Mouse (Mus musculus) neural tube, embryonic 13.5 days (tissue): ENCODE measurements around the gene Sptssa. TPM values are rescaled to one million over a fixed set of nuclear protein-coding genes. Genes with fewer than 3 reads are reported as not detected.

ENCODE experiments used
- ATAC-seq: fragments of 200-750 bp; cut with Nextera tagmentation; 2 replicates; pipeline ENCODE4 v1.8.0; 2017; ENCODE audit warnings: low read depth, mild to moderate bottlenecking, moderate TSS enrichment, moderate library complexity
- H3K27ac ChIP-seq: fragments of 300-500 bp; sonication (generic); replicated peaks from 2 replicates; pipeline ENCODE4 v1.5.1; 2015; ENCODE audit warnings: moderate library complexity, mild to moderate bottlenecking, inconsistent platforms
- H3K27me3 ChIP-seq: fragments of 300-500 bp; sonication (generic); 2 replicates; pipeline ENCODE4 v1.6.1; 2015; ENCODE audit warnings: mild to moderate bottlenecking, inconsistent platforms
- H3K36me3 ChIP-seq: fragments of 300-500 bp; sonication (generic); 2 replicates; pipeline ENCODE4 v1.6.1; 2015; ENCODE audit warnings: mild to moderate bottlenecking, inconsistent platforms
- H3K4me1 ChIP-seq: fragments of 300-500 bp; sonication (generic); replicated peaks from 2 replicates; pipeline ENCODE4 v1.6.1; 2015; ENCODE audit warnings: inconsistent platforms
- H3K4me2 ChIP-seq: fragments of 300-500 bp; sonication (generic); 2 replicates; pipeline ENCODE4 v1.6.1; 2015; ENCODE audit warnings: inconsistent platforms, mild to moderate bottlenecking, moderate library complexity
- H3K4me3 ChIP-seq: fragments of 300-500 bp; sonication (generic); 2 replicates; pipeline ENCODE4 v1.5.1; 2015; ENCODE audit warnings: mild to moderate bottlenecking, inconsistent platforms
- H3K9ac ChIP-seq: fragments of 300-500 bp; sonication (generic); 2 replicates; pipeline ENCODE4 v1.6.1; 2015; ENCODE audit warnings: moderate library complexity, mild to moderate bottlenecking, inconsistent platforms
- H3K9me3 ChIP-seq: fragments of 300-500 bp; sonication (generic); 2 replicates; pipeline ENCODE4 v1.6.1; 2016; ENCODE audit warnings: inconsistent platforms
- WGBS: fragments of 180-500 bp; shearing (Covaris S2); methylation state at CpG from one replicate; pipeline ENCODE4 v1.1.7; 2015; 5-methylcytosine and 5-hydroxymethylcytosine counted together
- polyA plus RNA-seq: library from polyadenylated mRNA; unstranded; fragments of >200 nt; fragmentation: Nextera tagmentation; extraction: Ambion mirVana; gene quantifications from 2 replicates; pipeline ENCODE4 v1.2.1, GENCODE M21; 2015

The Sptssa gene
- polyA plus RNA-seq, 1 experiment from 2014 or later = 203 TPM

- 85% methylated on average over 12 of the region's 12 CpGs for WGBS
- no peaks in the 10 kb centered on the region for H3K27me3 ChIP-seq
- no peak for ATAC-seq
- H3K36me3 ChIP-seq = peaks cover 5% of the 10 kb centered on the region; the same call in 1 of the 2 replicates
- H3K9ac ChIP-seq = no peak overlapping the region
- no peak overlapping the region for H3K27ac ChIP-seq
- no peaks in the 10 kb centered on the region for H3K9me3 ChIP-seq
- 0 out of 2 replicates have a peak overlapping the region, but pooled peaks have one; percentile 12 for H3K4me2 ChIP-seq
- H3K4me3 ChIP-seq = no peak overlapping the region
- peaks cover 53% of the 10 kb centered on the region for H3K4me1 ChIP-seq
These were observed 4.0 kb downstream of the Sptssa start for GRCm38 (mm10) chr12:54652346-54652745.

GRCm38 (mm10) chr12:54651820-54652219 is 4.6 kb downstream of the Sptssa start:
- H3K9me3 ChIP-seq = no peaks in the 10 kb centered on the region
- 40% methylated on average over 8 of the region's 8 CpGs for WGBS
- H3K27ac ChIP-seq = no peak overlapping the region
- H3K9ac ChIP-seq = no peak overlapping the region
- H3K4me3 ChIP-seq = no peak overlapping the region
- H3K4me1 ChIP-seq = peaks cover 48% of the 10 kb centered on the region
- no peak for ATAC-seq
- H3K27me3 ChIP-seq = no peaks in the 10 kb centered on the region
- 0 out of 2 replicates have a peak overlapping the region, but pooled peaks have one; percentile 12 for H3K4me2 ChIP-seq
- peaks cover 8% of the 10 kb centered on the region; the same call in 1 of the 2 replicates for H3K36me3 ChIP-seq

GRCm38 (mm10) chr12:54651158-54651557 is 5.2 kb downstream of the Sptssa start:
- peaks cover 11% of the 10 kb centered on the region; the same call in 1 of the 2 replicates for H3K36me3 ChIP-seq
- H3K9me3 ChIP-seq = no peaks in the 10 kb centered on the region
- H3K27me3 ChIP-seq = no peaks in the 10 kb centered on the region
- peaks cover 47% of the 10 kb centered on the region for H3K4me1 ChIP-seq
- no peak overlapping the region for H3K27ac ChIP-seq
- WGBS = 4% methylated on average over 1 of the region's 1 CpGs
- no peak overlapping the region for H3K4me2 ChIP-seq
- no peak overlapping the region for H3K9ac ChIP-seq
- peak; percentile 49; the same call in 1 of the 2 replicates for ATAC-seq
- no peak overlapping the region for H3K4me3 ChIP-seq

GRCm38 (mm10) chr12:54644947-54645346 is 11.4 kb downstream of the Sptssa start:
- H3K4me1 ChIP-seq = no peaks in the 10 kb centered on the region
- ATAC-seq = no peak
- H3K9ac ChIP-seq = no peak overlapping the region
- H3K27me3 ChIP-seq = no peaks in the 10 kb centered on the region
- H3K27ac ChIP-seq = no peak overlapping the region
- 67% methylated on average over 2 of the region's 2 CpGs for WGBS
- H3K9me3 ChIP-seq = no peaks in the 10 kb centered on the region
- no peak overlapping the region for H3K4me2 ChIP-seq
- H3K36me3 ChIP-seq = peaks cover 11% of the 10 kb centered on the region; the same call in 1 of the 2 replicates
- H3K4me3 ChIP-seq = no peak overlapping the region

- Histone ChIP-seq H3K9ac (no peak overlapping the region), H3K4me1 (no peaks in the 10 kb centered on the region), H3K4me2 (no peak overlapping the region), H3K36me3 (peaks cover 11% of the 10 kb centered on the region; the same call in 1 of the 2 replicates), H3K9me3 (no peaks in the 10 kb centered on the region), H3K27me3 (no peaks in the 10 kb centered on the region), H3K4me3 (no peak overlapping the region), H3K27ac (no peak overlapping the region)
- ATAC-seq = no peak
- 73% methylated on average over 5 of the region's 5 CpGs for WGBS
These were observed 13.0 kb downstream of the Sptssa start for GRCm38 (mm10) chr12:54643320-54643892.

- no peaks in the 10 kb centered on the region for H3K9me3 ChIP-seq
- no peak overlapping the region for H3K4me2 ChIP-seq
- no peak for ATAC-seq
- no peak overlapping the region for H3K4me3 ChIP-seq
- WGBS = 99% methylated on average over 4 of the region's 4 CpGs
- H3K4me1 ChIP-seq = no peaks in the 10 kb centered on the region
- no peak overlapping the region for H3K9ac ChIP-seq
- H3K27me3 ChIP-seq = no peaks in the 10 kb centered on the region
- H3K27ac ChIP-seq = no peak overlapping the region
- peaks cover 3% of the 10 kb centered on the region; the same call in 1 of the 2 replicates for H3K36me3 ChIP-seq
These were observed 15.0 kb downstream of the Sptssa start for GRCm38 (mm10) chr12:54641374-54641773.

- Histone ChIP-seq H3K36me3 (no peaks in the 10 kb centered on the region), H3K27me3 (no peaks in the 10 kb centered on the region), H3K4me2 (no peak overlapping the region), H3K4me3 (no peak overlapping the region), H3K27ac (no peak overlapping the region), H3K4me1 (no peaks in the 10 kb centered on the region), H3K9ac (no peak overlapping the region), H3K9me3 (no peaks in the 10 kb centered on the region)
- WGBS = 91% methylated on average over 6 of the region's 6 CpGs
- no peak for ATAC-seq
These were observed 16.1 kb downstream of the Sptssa start for GRCm38 (mm10) chr12:54640259-54640658.

- Histone ChIP-seq H3K27ac (no peak overlapping the region), H3K9ac (no peak overlapping the region), H3K9me3 (no peaks in the 10 kb centered on the region), H3K4me2 (no peak overlapping the region), H3K27me3 (no peaks in the 10 kb centered on the region), H3K4me3 (no peak overlapping the region), H3K4me1 (no peaks in the 10 kb centered on the region), H3K36me3 (no peaks in the 10 kb centered on the region)
- no peak for ATAC-seq
- 85% methylated on average over 1 of the region's 1 CpGs for WGBS
These were observed 19.3 kb downstream of the Sptssa start for GRCm38 (mm10) chr12:54637033-54637432.

- H3K4me2 ChIP-seq = no peak overlapping the region
- H3K27me3 ChIP-seq = no peaks in the 10 kb centered on the region
- ATAC-seq = no peak
- H3K9me3 ChIP-seq = no peaks in the 10 kb centered on the region
- H3K27ac ChIP-seq = no peak overlapping the region
- H3K4me1 ChIP-seq = no peaks in the 10 kb centered on the region
- no peak overlapping the region for H3K4me3 ChIP-seq
- 64% methylated on average over 2 of the region's 2 CpGs for WGBS
- H3K36me3 ChIP-seq = no peaks in the 10 kb centered on the region
- H3K9ac ChIP-seq = no peak overlapping the region
These were observed 24.2 kb downstream of the Sptssa start for GRCm38 (mm10) chr12:54632141-54632540.

GRCm38 (mm10) chr12:54621942-54622341 is 34.4 kb downstream of the Sptssa start:
- 97% methylated on average over 2 of the region's 2 CpGs for WGBS
- Histone ChIP-seq H3K9ac (no peak overlapping the region), H3K27ac (no peak overlapping the region), H3K27me3 (no peaks in the 10 kb centered on the region), H3K4me3 (no peak overlapping the region), H3K4me1 (no peaks in the 10 kb centered on the region), H3K4me2 (no peak overlapping the region), H3K9me3 (0 out of 2 replicates have a peak, but pooled peaks cover 3% of the 10 kb centered on the region), H3K36me3 (no peaks in the 10 kb centered on the region)
- ATAC-seq = no peak

- Histone ChIP-seq H3K4me2 (no peak overlapping the region), H3K4me3 (no peak overlapping the region), H3K4me1 (no peaks in the 10 kb centered on the region), H3K36me3 (no peaks in the 10 kb centered on the region), H3K9me3 (0 out of 2 replicates have a peak, but pooled peaks cover 3% of the 10 kb centered on the region), H3K9ac (no peak overlapping the region), H3K27ac (no peak overlapping the region), H3K27me3 (no peaks in the 10 kb centered on the region)
- no peak for ATAC-seq
- WGBS = 59% methylated on average over 13 of the region's 13 CpGs
These were observed 36.2 kb downstream of the Sptssa start for GRCm38 (mm10) chr12:54620042-54620705.

GRCm38 (mm10) chr12:54608988-54609387 is 47.4 kb downstream of the Sptssa start:
- Histone ChIP-seq H3K4me2 (no peak overlapping the region), H3K9me3 (no peaks in the 10 kb centered on the region), H3K27me3 (no peaks in the 10 kb centered on the region), H3K36me3 (no peaks in the 10 kb centered on the region), H3K9ac (no peak overlapping the region), H3K4me3 (no peak overlapping the region), H3K4me1 (no peaks in the 10 kb centered on the region), H3K27ac (no peak overlapping the region)
- WGBS = 62% methylated on average over 6 of the region's 6 CpGs
- ATAC-seq = no peak
